Mouse (Mus musculus) 3134 (cell line): ENCODE data around the gene Ctsd.

Source experiments
- DNase-seq: peaks from one replicate; pipeline ENCODE4 v3.0.0-alpha.2; 2011; ENCODE audit warnings: low spot score; ENCODE audit not compliant: insufficient read length; ENCODE audit errors: extremely low read depth

The Ctsd gene

GRCm38 (mm10) chr7:142375261-142375724 lies 12.5 kb downstream of the Ctsd start:
- DNase-seq = peak; percentile 89

- peak; percentile 42 for DNase-seq
These were observed 13.3 kb downstream of the Ctsd start for GRCm38 (mm10) chr7:142374413-142375015.

GRCm38 (mm10) chr7:142373641-142374412 lies 14.0 kb downstream of the Ctsd start, which contains the start of gene Ifitm10:
Gene Ifitm10, minus strand, starts transcription at chr7:142373753.
- peak; percentile 76 for DNase-seq

- DNase-seq = no peak
These were observed 14.8 kb downstream of the Ctsd start for GRCm38 (mm10) chr7:142373039-142373438.

GRCm38 (mm10) chr7:142371768-142372661 lies 15.8 kb downstream of the Ctsd start:
- peak; percentile 78 for DNase-seq

- DNase-seq = peak; percentile 64
These were observed 16.5 kb downstream of the Ctsd start for GRCm38 (mm10) chr7:142371398-142371767.

- no peak for DNase-seq
These were observed 16.9 kb downstream of the Ctsd start for GRCm38 (mm10) chr7:142370937-142371336.

GRCm38 (mm10) chr7:142369820-142370219 lies 18.0 kb downstream of the Ctsd start:
- no peak for DNase-seq

- no peak for DNase-seq
These were observed 19.0 kb downstream of the Ctsd start for GRCm38 (mm10) chr7:142368856-142369255.

- DNase-seq = peak; percentile 63
These were observed 24.7 kb downstream of the Ctsd start for GRCm38 (mm10) chr7:142363107-142363506.

- DNase-seq = no peak
These were observed 27.1 kb downstream of the Ctsd start for GRCm38 (mm10) chr7:142360743-142361142.

- no peak for DNase-seq
These were observed 28.7 kb downstream of the Ctsd start for GRCm38 (mm10) chr7:142359129-142359528.

- no peak for DNase-seq
These were observed 30.3 kb downstream of the Ctsd start for GRCm38 (mm10) chr7:142357566-142357965.

- no peak for DNase-seq
These were observed 33.1 kb downstream of the Ctsd start for GRCm38 (mm10) chr7:142354661-142355233.

- DNase-seq = no peak
These were observed 34.0 kb downstream of the Ctsd start for GRCm38 (mm10) chr7:142353854-142354253.

GRCm38 (mm10) chr7:142351569-142351968 lies 36.3 kb downstream of the Ctsd start:
- no peak for DNase-seq

GRCm38 (mm10) chr7:142349308-142349961 lies 38.4 kb downstream of the Ctsd start:
- DNase-seq = no peak

- no peak for DNase-seq
These were observed 40.3 kb downstream of the Ctsd start for GRCm38 (mm10) chr7:142347542-142347941.

GRCm38 (mm10) chr7:142342247-142342640 lies 45.6 kb downstream of the Ctsd start:
- DNase-seq = no peak

GRCm38 (mm10) chr7:142341564-142342246 lies 46.1 kb downstream of the Ctsd start:
- no peak for DNase-seq
